Mouse (Mus musculus): ENCODE results near the gene Pgap3. TPM values are rescaled to one million over a fixed set of nuclear protein-coding genes. Genes with fewer than 3 reads are reported as not detected.
A peak's percentile ranks its signal among the peaks of the same experiment; 100 is the strongest.
"Not testable (repeated sequence)": the region's sequence is repeated elsewhere in the genome, so short reads cannot be mapped to it uniquely, and the experiment has no call there.

Gene Pgap3
- total RNA-seq, 1 experiment from 2014 or later: 3.1 TPM

- no peak for ATAC-seq (ENCODE audit: extremely low read depth, insufficient number of reproducible peaks, low FRiP score, poor library complexity, severe bottlenecking)
These were observed 15.3 kb downstream of the Pgap3 start for GRCm38 (mm10) chr11:98384721-98385637.

- ATAC-seq (ENCODE audit: extremely low read depth, insufficient number of reproducible peaks, low FRiP score, poor library complexity, severe bottlenecking): no peak
These were observed 16.1 kb downstream of the Pgap3 start for GRCm38 (mm10) chr11:98384216-98384615.

GRCm38 (mm10) chr11:98383261-98384030 lies 16.8 kb downstream of the Pgap3 start, which contains the start of gene Tcap:
Gene Tcap, plus strand, starts transcription at chr11:98383811.
- ATAC-seq (ENCODE audit: extremely low read depth, insufficient number of reproducible peaks, low FRiP score, poor library complexity, severe bottlenecking): no peak

GRCm38 (mm10) chr11:98382405-98382804 lies 17.9 kb downstream of the Pgap3 start:
- ATAC-seq (ENCODE audit: extremely low read depth, insufficient number of reproducible peaks, low FRiP score, poor library complexity, severe bottlenecking): not testable (repeated sequence)

GRCm38 (mm10) chr11:98381651-98382050 lies 18.6 kb downstream of the Pgap3 start:
- ATAC-seq (ENCODE audit: extremely low read depth, insufficient number of reproducible peaks, low FRiP score, poor library complexity, severe bottlenecking): no peak

- no peak for ATAC-seq (ENCODE audit: extremely low read depth, insufficient number of reproducible peaks, low FRiP score, poor library complexity, severe bottlenecking)
These were observed 20.2 kb downstream of the Pgap3 start for GRCm38 (mm10) chr11:98380106-98380505.

- no peak for ATAC-seq (ENCODE audit: extremely low read depth, insufficient number of reproducible peaks, low FRiP score, poor library complexity, severe bottlenecking)
These were observed 20.9 kb downstream of the Pgap3 start for GRCm38 (mm10) chr11:98379379-98379778.

GRCm38 (mm10) chr11:98377787-98378186 lies 22.5 kb downstream of the Pgap3 start:
- ATAC-seq (ENCODE audit: extremely low read depth, insufficient number of reproducible peaks, low FRiP score, poor library complexity, severe bottlenecking): no peak

GRCm38 (mm10) chr11:98376756-98377155 lies 23.5 kb downstream of the Pgap3 start:
- no peak for ATAC-seq (ENCODE audit: extremely low read depth, insufficient number of reproducible peaks, low FRiP score, poor library complexity, severe bottlenecking)

GRCm38 (mm10) chr11:98374266-98374665 lies 26.0 kb downstream of the Pgap3 start:
- ATAC-seq (ENCODE audit: extremely low read depth, insufficient number of reproducible peaks, low FRiP score, poor library complexity, severe bottlenecking): no peak

GRCm38 (mm10) chr11:98373244-98373643 lies 27.0 kb downstream of the Pgap3 start:
- no peak for ATAC-seq (ENCODE audit: extremely low read depth, insufficient number of reproducible peaks, low FRiP score, poor library complexity, severe bottlenecking)

- ATAC-seq (ENCODE audit: extremely low read depth, insufficient number of reproducible peaks, low FRiP score, poor library complexity, severe bottlenecking): peak; percentile 50; the same call in 1 of the 2 replicates
These were observed 27.9 kb downstream of the Pgap3 start for GRCm38 (mm10) chr11:98372406-98372805.

- no peak for ATAC-seq (ENCODE audit: extremely low read depth, insufficient number of reproducible peaks, low FRiP score, poor library complexity, severe bottlenecking)
These were observed 28.6 kb downstream of the Pgap3 start for GRCm38 (mm10) chr11:98371556-98372240.

GRCm38 (mm10) chr11:98370588-98370987 lies 29.7 kb downstream of the Pgap3 start:
- ATAC-seq (ENCODE audit: extremely low read depth, insufficient number of reproducible peaks, low FRiP score, poor library complexity, severe bottlenecking): no peak

GRCm38 (mm10) chr11:98369337-98369736 lies 31.0 kb downstream of the Pgap3 start:
- ATAC-seq (ENCODE audit: extremely low read depth, insufficient number of reproducible peaks, low FRiP score, poor library complexity, severe bottlenecking): no peak

- ATAC-seq (ENCODE audit: extremely low read depth, insufficient number of reproducible peaks, low FRiP score, poor library complexity, severe bottlenecking): no peak
These were observed 32.5 kb downstream of the Pgap3 start for GRCm38 (mm10) chr11:98367863-98368186.

- no peak for ATAC-seq (ENCODE audit: extremely low read depth, insufficient number of reproducible peaks, low FRiP score, poor library complexity, severe bottlenecking)
These were observed 33.0 kb downstream of the Pgap3 start for GRCm38 (mm10) chr11:98367171-98367862.

- peak; percentile 41 for ATAC-seq (ENCODE audit: extremely low read depth, insufficient number of reproducible peaks, low FRiP score, poor library complexity, severe bottlenecking)
These were observed 34.0 kb downstream of the Pgap3 start for GRCm38 (mm10) chr11:98366290-98366689.

GRCm38 (mm10) chr11:98364410-98364809 lies 35.9 kb downstream of the Pgap3 start:
- no peak for ATAC-seq (ENCODE audit: extremely low read depth, insufficient number of reproducible peaks, low FRiP score, poor library complexity, severe bottlenecking)
